Mouse (Mus musculus) lung, embryonic 16.5 days (tissue): ENCODE measurements around the gene Ppp2r3a. TPM values are rescaled to one million over a fixed set of nuclear protein-coding genes. Genes with fewer than 3 reads are reported as not detected.
A peak's percentile ranks its signal among the peaks of the same experiment; 100 is the strongest.

Experiments used
- ATAC-seq: fragments of 200-750 bp; cut with Nextera tagmentation; 2 replicates; pipeline ENCODE4 v1.8.0; 2017; ENCODE audit warnings: low read depth, mild to moderate bottlenecking, moderate library complexity
- H3K27ac ChIP-seq: fragments of 300-500 bp; sonication (generic); 2 replicates; pipeline ENCODE4 v1.5.1; 2014; ENCODE audit warnings: mild to moderate bottlenecking, control low read depth, low read length
- H3K27me3 ChIP-seq: fragments of 300-500 bp; sonication (generic); 2 replicates; pipeline ENCODE4 v1.6.1; 2014; ENCODE audit warnings: low read depth, low read length, mixed read lengths; ENCODE audit not compliant: control insufficient read depth, insufficient read depth
- H3K36me3 ChIP-seq: fragments of 300-500 bp; sonication (generic); 2 replicates; pipeline ENCODE4 v1.6.1; 2014; ENCODE audit warnings: low read length; ENCODE audit not compliant: control insufficient read depth, insufficient read depth
- H3K4me1 ChIP-seq: fragments of 300-500 bp; sonication (generic); replicated peaks from 2 replicates; pipeline ENCODE4 v1.6.1; 2014; ENCODE audit warnings: low read length, mixed read lengths; ENCODE audit not compliant: control insufficient read depth, insufficient read depth
- H3K4me2 ChIP-seq: fragments of 300-500 bp; sonication (generic); 2 replicates; pipeline ENCODE4 v1.6.1; 2014; ENCODE audit warnings: low read depth, low read length, control low read depth
- H3K4me3 ChIP-seq: fragments of 300-500 bp; sonication (generic); 2 replicates; pipeline ENCODE4 v1.5.1; 2014; ENCODE audit warnings: mild to moderate bottlenecking, low read length, control low read depth
- H3K9ac ChIP-seq: fragments of 300-500 bp; sonication (generic); 2 replicates; pipeline ENCODE4 v1.6.1; 2014; ENCODE audit warnings: low read length, control low read depth
- H3K9me3 ChIP-seq: fragments of 300-500 bp; sonication (generic); 2 replicates; pipeline ENCODE4 v1.6.1; 2016; ENCODE audit warnings: low read length; ENCODE audit not compliant: control insufficient read depth
- WGBS: fragments of 180-500 bp; shearing (Covaris S2); extraction: QIAGEN DNeasy Blood & Tissue Kit; methylation state at CpG from one replicate; pipeline ENCODE4 v1.1.7; 2014; 5-methylcytosine and 5-hydroxymethylcytosine counted together
- polyA plus RNA-seq: library from polyadenylated mRNA; unstranded; fragments of >200 nt; fragmentation: Nextera tagmentation; extraction: Ambion mirVana; gene quantifications from 2 replicates; pipeline ENCODE4 v1.2.1, GENCODE M21; 2015

Gene Ppp2r3a
- polyA plus RNA-seq, 1 experiment from 2014 or later: 11.3 TPM

- no peak overlapping the region for H3K9ac ChIP-seq
- no peaks in the 10 kb centered on the region for H3K4me1 ChIP-seq
- no peaks in the 10 kb centered on the region for H3K27me3 ChIP-seq
- no peak overlapping the region for H3K4me3 ChIP-seq
- peak; percentile 87 for ATAC-seq
- H3K27ac ChIP-seq: peak overlapping the region; percentile 11; the same call in 1 of the 2 replicates
- peak overlapping the region; percentile 30 for H3K4me2 ChIP-seq
- H3K36me3 ChIP-seq: no peaks in the 10 kb centered on the region
- no peaks in the 10 kb centered on the region for H3K9me3 ChIP-seq
- 30% methylated on average over 11 of the region's 11 CpGs for WGBS
Measured at GRCm38 (mm10) chr9:101261989-101262571, 10.5 kb upstream of the Ppp2r3a start.

GRCm38 (mm10) chr9:101261443-101261842 lies 9.8 kb upstream of the Ppp2r3a start:
- H3K36me3 ChIP-seq: no peaks in the 10 kb centered on the region
- H3K27me3 ChIP-seq: no peaks in the 10 kb centered on the region
- H3K9ac ChIP-seq: no peak overlapping the region
- H3K27ac ChIP-seq: no peak overlapping the region
- ATAC-seq: no peak
- no peak overlapping the region for H3K4me3 ChIP-seq
- H3K9me3 ChIP-seq: no peaks in the 10 kb centered on the region
- WGBS: 69% methylated on average over 4 of the region's 4 CpGs
- H3K4me2 ChIP-seq: peak overlapping the region; percentile 30; the same call in 1 of the 2 replicates
- no peaks in the 10 kb centered on the region for H3K4me1 ChIP-seq

- 69% methylated on average over 3 of the region's 3 CpGs for WGBS
- peaks cover 4% of the 10 kb centered on the region; the same call in 1 of the 2 replicates for H3K4me1 ChIP-seq
- H3K27ac ChIP-seq: no peak overlapping the region
- no peak overlapping the region for H3K9ac ChIP-seq
- H3K9me3 ChIP-seq: no peaks in the 10 kb centered on the region
- no peak for ATAC-seq
- H3K4me2 ChIP-seq: no peak overlapping the region
- no peak overlapping the region for H3K4me3 ChIP-seq
- H3K36me3 ChIP-seq: no peaks in the 10 kb centered on the region
- no peaks in the 10 kb centered on the region for H3K27me3 ChIP-seq
Measured at GRCm38 (mm10) chr9:101253136-101253535, 1.5 kb upstream of the Ppp2r3a start.

- no peak overlapping the region for H3K4me3 ChIP-seq
- H3K4me1 ChIP-seq: peaks cover 4% of the 10 kb centered on the region; the same call in 1 of the 2 replicates
- 48% methylated on average over 4 of the region's 4 CpGs for WGBS
- H3K36me3 ChIP-seq: no peaks in the 10 kb centered on the region
- H3K9me3 ChIP-seq: no peaks in the 10 kb centered on the region
- no peaks in the 10 kb centered on the region for H3K27me3 ChIP-seq
- no peak overlapping the region for H3K9ac ChIP-seq
- no peak for ATAC-seq
- H3K27ac ChIP-seq: no peak overlapping the region
- H3K4me2 ChIP-seq: no peak overlapping the region
Measured at GRCm38 (mm10) chr9:101252541-101252940, 946 bp upstream of the Ppp2r3a start.

- ATAC-seq: peak; percentile 97
- WGBS: under 1% methylated on average over 56 of the region's 61 CpGs
- H3K4me2 ChIP-seq: peak overlapping the region; percentile 67
- no peaks in the 10 kb centered on the region for H3K9me3 ChIP-seq
- no peaks in the 10 kb centered on the region for H3K27me3 ChIP-seq
- no peaks in the 10 kb centered on the region for H3K36me3 ChIP-seq
- peak overlapping the region; percentile 93 for H3K4me3 ChIP-seq
- peak overlapping the region; percentile 99 for H3K27ac ChIP-seq
- H3K4me1 ChIP-seq: peaks cover 4% of the 10 kb centered on the region; the same call in 1 of the 2 replicates
- peak overlapping the region; percentile 91 for H3K9ac ChIP-seq
Measured at GRCm38 (mm10) chr9:101250981-101251643, 483 bp downstream of the Ppp2r3a start.

GRCm38 (mm10) chr9:101250486-101250885 lies 1.1 kb downstream of the Ppp2r3a start:
- H3K36me3 ChIP-seq: no peaks in the 10 kb centered on the region
- no peak for ATAC-seq
- 3% methylated on average over 11 of the region's 11 CpGs for WGBS
- H3K9me3 ChIP-seq: no peaks in the 10 kb centered on the region
- H3K9ac ChIP-seq: peak overlapping the region; percentile 91
- peak overlapping the region; percentile 93 for H3K4me3 ChIP-seq
- peak overlapping the region; percentile 67 for H3K4me2 ChIP-seq
- peak overlapping the region; percentile 99 for H3K27ac ChIP-seq
- peaks cover 4% of the 10 kb centered on the region; the same call in 1 of the 2 replicates for H3K4me1 ChIP-seq
- no peaks in the 10 kb centered on the region for H3K27me3 ChIP-seq

- no peak overlapping the region for H3K27ac ChIP-seq
- H3K4me2 ChIP-seq: peak overlapping the region; percentile 67; the same call in 1 of the 2 replicates
- no peak overlapping the region for H3K9ac ChIP-seq
- no peaks in the 10 kb centered on the region for H3K36me3 ChIP-seq
- H3K27me3 ChIP-seq: no peaks in the 10 kb centered on the region
- 65% methylated on average over 4 of the region's 4 CpGs for WGBS
- ATAC-seq: no peak
- peaks cover 4% of the 10 kb centered on the region; the same call in 1 of the 2 replicates for H3K4me1 ChIP-seq
- H3K4me3 ChIP-seq: no peak overlapping the region
- no peaks in the 10 kb centered on the region for H3K9me3 ChIP-seq
Measured at GRCm38 (mm10) chr9:101249626-101250025, 2.0 kb downstream of the Ppp2r3a start.

- H3K9ac ChIP-seq: no peak overlapping the region
- no peak overlapping the region for H3K4me2 ChIP-seq
- no peaks in the 10 kb centered on the region for H3K27me3 ChIP-seq
- H3K4me3 ChIP-seq: no peak overlapping the region
- no peaks in the 10 kb centered on the region for H3K9me3 ChIP-seq
- H3K4me1 ChIP-seq: peaks cover 4% of the 10 kb centered on the region; the same call in 1 of the 2 replicates
- ATAC-seq: no peak
- 77% methylated on average over 7 of the region's 7 CpGs for WGBS
- H3K36me3 ChIP-seq: no peaks in the 10 kb centered on the region
- no peak overlapping the region for H3K27ac ChIP-seq
Measured at GRCm38 (mm10) chr9:101247541-101247940, 4.1 kb downstream of the Ppp2r3a start.

GRCm38 (mm10) chr9:101245493-101245892 lies 6.1 kb downstream of the Ppp2r3a start:
- 81% methylated on average over 5 of the region's 5 CpGs for WGBS

More at GRCm38 (mm10) chr9:101245493-101245892, 6.1 kb downstream of the Ppp2r3a start:
- Histone ChIP-seq H3K9ac (no peak overlapping the region), H3K4me1 (peaks cover 4% of the 10 kb centered on the region; the same call in 1 of the 2 replicates), H3K9me3 (no peaks in the 10 kb centered on the region), H3K4me3 (no peak overlapping the region), H3K4me2 (no peak overlapping the region), H3K36me3 (no peaks in the 10 kb centered on the region), H3K27me3 (no peaks in the 10 kb centered on the region), H3K27ac (no peak overlapping the region)
- no peak for ATAC-seq
